Mouse (Mus musculus) brain, embryonic 14.5 days (tissue): Measurements from ENCODE around the gene Mctp1.
"Not testable (repeated sequence)": the region's sequence is repeated elsewhere in the genome, so short reads cannot be mapped to it uniquely, and the experiment has no call there.

Experiments
- CTCF ChIP-seq: fragments of 200-500 bp; IDR thresholded peaks from 2 replicates; pipeline ENCODE4 v1.5.1; 2012; ENCODE audit warnings: inconsistent platforms, mild to moderate bottlenecking, moderate library complexity, borderline replicate concordance; ENCODE audit not compliant: insufficient read depth, insufficient read length; ENCODE audit errors: extremely low read depth
- POLR2A ChIP-seq: fragments of 200-500 bp; IDR thresholded peaks from 2 replicates; pipeline ENCODE4 v1.6.1; 2012; ENCODE audit warnings: mild to moderate bottlenecking, inconsistent platforms, borderline replicate concordance; ENCODE audit not compliant: poor library complexity, insufficient read depth, insufficient read length, severe bottlenecking; ENCODE audit errors: extremely low read depth

DNA sequence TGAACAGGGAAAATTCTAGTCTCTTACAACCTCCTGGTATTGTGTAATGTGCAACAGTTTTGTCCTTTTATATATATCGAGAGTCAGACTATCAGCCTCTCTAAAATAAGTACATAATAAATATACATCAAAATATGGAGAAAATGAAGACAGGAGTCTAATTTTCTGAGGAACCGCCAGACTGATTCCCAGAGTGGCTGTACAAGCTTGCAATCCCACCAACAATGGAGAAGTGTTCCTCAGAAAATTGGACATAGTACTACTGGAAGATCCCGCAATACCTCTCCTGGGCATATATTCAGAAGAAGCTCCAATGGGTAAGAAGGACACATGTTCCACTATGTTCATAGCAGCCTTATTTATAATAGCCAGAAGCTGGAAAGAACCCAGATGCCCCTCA, 586.7 kb downstream of the Mctp1 start:
- not testable (repeated sequence) for TF ChIP-seq CTCF, POLR2A
